Mouse (Mus musculus) CH12.LX (cell line): ENCODE data around the gene Tnpo2. TPM values are rescaled to one million over a fixed set of nuclear protein-coding genes. Genes with fewer than 3 reads are reported as not detected.

Experiments
- DNase-seq: peaks from one replicate; pipeline ENCODE4 v3.0.0-alpha.2; 2013; ENCODE audit errors: extremely low read depth
- H3K27ac ChIP-seq: 2 replicates; pipeline ENCODE4 v1.5.1; 2012; ENCODE audit warnings: low read depth, mild to moderate bottlenecking, control low read depth, moderate library complexity; ENCODE audit not compliant: insufficient read depth
- H3K27me3 ChIP-seq: replicated peaks from 2 replicates; pipeline ENCODE3; 2012; ENCODE audit warnings: inconsistent platforms
- H3K36me3 ChIP-seq, 2 experiments: replicated peaks in 1 of 2; 2 replicates each; pipeline versions ENCODE3 to v1.6.1; 2012; ENCODE audit warnings: inconsistent platforms in 1 of 2, low read length in 1 of 2, mild to moderate bottlenecking in 1 of 2, mixed read lengths in 1 of 2, moderate library complexity in 1 of 2; ENCODE audit not compliant: control insufficient read depth in 1 of 2, insufficient read depth in 1 of 2
- H3K4me1 ChIP-seq, 2 experiments: 2 replicates each; pipeline ENCODE4 v1.6.1; 2012; ENCODE audit warnings: inconsistent platforms in 1 of 2, moderate library complexity in 1 of 2; ENCODE audit not compliant: insufficient read depth in 2 of 2, control insufficient read depth in 1 of 2
- H3K4me2 ChIP-seq: 2 replicates; pipeline ENCODE4 v1.6.1; 2012; ENCODE audit warnings: low read depth, mild to moderate bottlenecking, control low read depth; ENCODE audit not compliant: poor library complexity, insufficient read depth, severe bottlenecking
- H3K4me3 ChIP-seq, 3 experiments: fragments of 150-350 bp in 1 of 3; sonication (generic) in 1 of 3; replicated peaks in 1 of 3; 2 replicates each; pipeline versions ENCODE3 to v1.5.1; 2011 to 2012; ENCODE audit warnings: low read depth in 2 of 3, low read length in 2 of 3, mild to moderate bottlenecking in 2 of 3, moderate library complexity in 2 of 3, control low read depth in 1 of 3, improper control_type of control experiment in 1 of 3, inconsistent platforms in 1 of 3, mixed read lengths in 1 of 3; ENCODE audit not compliant: poor library complexity in 1 of 3
- H3K79me2 ChIP-seq: replicated peaks from 2 replicates; pipeline ENCODE4 v1.6.1; 2012; ENCODE audit warnings: mild to moderate bottlenecking, moderate library complexity; ENCODE audit not compliant: control insufficient read depth, poor library complexity, insufficient read depth, severe bottlenecking; ENCODE audit errors: extremely low read depth
- H3K9ac ChIP-seq: 2 replicates; pipeline ENCODE4 v1.6.1; 2012; ENCODE audit warnings: low read depth, mild to moderate bottlenecking, control low read depth, moderate library complexity; ENCODE audit not compliant: insufficient read depth
- H3K9me3 ChIP-seq: replicated peaks from 2 replicates; pipeline ENCODE3; 2012; ENCODE audit warnings: low read length, inconsistent platforms, mixed read lengths
- BHLHE40 ChIP-seq: IDR thresholded peaks from 2 replicates; pipeline ENCODE4 v1.6.1; 2011; ENCODE audit warnings: mild to moderate bottlenecking, low read depth, low read length, improper control_type of control experiment
- CHD1 ChIP-seq: IDR thresholded peaks from 2 replicates; pipeline ENCODE4 v1.6.1; 2012; ENCODE audit warnings: low read depth, low read length, improper control_type of control experiment, inconsistent platforms
- CHD2 ChIP-seq: IDR thresholded peaks from 2 replicates; pipeline ENCODE4 v1.6.1; 2011; ENCODE audit warnings: low read length, improper control_type of control experiment
- CTCF ChIP-seq, 2 experiments: IDR thresholded peaks in 1 of 2; conservative IDR thresholded peaks in 1 of 2; 2 replicates each; pipeline ENCODE4 v1.5.1; 2011 to 2012; ENCODE audit warnings: low read depth in 2 of 2, low read length in 2 of 2, improper control_type of control experiment in 1 of 2, inconsistent platforms in 1 of 2, mild to moderate bottlenecking in 1 of 2, moderate library complexity in 1 of 2
- E2F4 ChIP-seq: IDR thresholded peaks from 2 replicates; pipeline ENCODE4 v1.6.1; 2011; ENCODE audit warnings: low read depth, low read length, improper control_type of control experiment; ENCODE audit not compliant: insufficient replicate concordance
- ELF1 ChIP-seq: IDR thresholded peaks from 2 replicates; pipeline ENCODE4 v1.6.1; 2014; ENCODE audit warnings: low read depth, mild to moderate bottlenecking, inconsistent platforms, low read length, improper control_type of control experiment
- EP300 ChIP-seq: IDR thresholded peaks from 2 replicates; pipeline ENCODE4 v1.6.1; 2011; ENCODE audit warnings: low read length, improper control_type of control experiment
- ETS1 ChIP-seq: conservative IDR thresholded peaks from 2 replicates; pipeline ENCODE4 v1.6.1; 2012; ENCODE audit warnings: low read depth, mild to moderate bottlenecking, inconsistent platforms, low read length, improper control_type of control experiment, moderate library complexity
- GABPA ChIP-seq: IDR thresholded peaks from 2 replicates; pipeline ENCODE4 v1.6.1; 2012; ENCODE audit warnings: low read depth, low read length, improper control_type of control experiment, inconsistent platforms; ENCODE audit not compliant: insufficient replicate concordance
- HCFC1 ChIP-seq: IDR thresholded peaks from 2 replicates; pipeline ENCODE4 v1.6.1; 2012; ENCODE audit warnings: low read depth, mild to moderate bottlenecking, inconsistent platforms, low read length, improper control_type of control experiment
- IRF4 ChIP-seq: IDR thresholded peaks from 2 replicates; pipeline ENCODE4 v1.6.1; 2014; ENCODE audit warnings: low read depth, mild to moderate bottlenecking, inconsistent platforms, low read length, improper control_type of control experiment
- JUN ChIP-seq: IDR thresholded peaks from 2 replicates; pipeline ENCODE4 v1.6.1; 2011; ENCODE audit warnings: low read depth, mild to moderate bottlenecking, low read length, improper control_type of control experiment, moderate library complexity; ENCODE audit not compliant: insufficient read depth
- JUND ChIP-seq: conservative IDR thresholded peaks from 2 replicates; pipeline ENCODE4 v1.6.1; 2011; ENCODE audit warnings: low read depth, low read length, improper control_type of control experiment
- KAT2A ChIP-seq: IDR thresholded peaks from 2 replicates; pipeline ENCODE4 v1.6.1; 2012; ENCODE audit warnings: low read length, improper control_type of control experiment, inconsistent platforms; ENCODE audit not compliant: insufficient replicate concordance
- MAFK ChIP-seq: IDR thresholded peaks from 2 replicates; pipeline ENCODE4 v1.6.1; 2011; ENCODE audit warnings: low read length, improper control_type of control experiment; ENCODE audit not compliant: insufficient replicate concordance
- MAX ChIP-seq: IDR thresholded peaks from 2 replicates; pipeline ENCODE4 v1.6.1; 2011; ENCODE audit warnings: low read length, improper control_type of control experiment
- MAZ ChIP-seq: IDR thresholded peaks from 2 replicates; pipeline ENCODE4 v1.6.1; 2012; ENCODE audit warnings: low read depth, mild to moderate bottlenecking, inconsistent platforms, low read length, improper control_type of control experiment, moderate library complexity
- MEF2A ChIP-seq: IDR thresholded peaks from 2 replicates; pipeline ENCODE4 v1.6.1; 2014; ENCODE audit warnings: low read depth, mild to moderate bottlenecking, inconsistent platforms, low read length, improper control_type of control experiment, borderline replicate concordance
- MXI1 ChIP-seq: IDR thresholded peaks from 2 replicates; pipeline ENCODE4 v1.6.1; 2011; ENCODE audit warnings: mild to moderate bottlenecking, low read depth, low read length, improper control_type of control experiment
- MYC ChIP-seq: IDR thresholded peaks from 2 replicates; pipeline ENCODE4 v1.6.1; 2011; ENCODE audit warnings: low read depth, mild to moderate bottlenecking, improper control_type of control experiment, low read length
- NELFE ChIP-seq: IDR thresholded peaks from 2 replicates; pipeline ENCODE4 v1.6.1; 2011; ENCODE audit warnings: low read depth, low read length, improper control_type of control experiment
- NRF1 ChIP-seq: IDR thresholded peaks from 2 replicates; pipeline ENCODE4 v1.6.1; 2014; ENCODE audit warnings: low read depth, mild to moderate bottlenecking, inconsistent platforms, low read length, improper control_type of control experiment, moderate library complexity
- PAX5 ChIP-seq: IDR thresholded peaks from 2 replicates; pipeline ENCODE4 v1.6.1; 2012; ENCODE audit warnings: low read length, inconsistent platforms, mixed read lengths
- POLR2A ChIP-seq: IDR thresholded peaks from 2 replicates; pipeline ENCODE4 v1.6.1; 2011; ENCODE audit warnings: low read depth, mild to moderate bottlenecking, improper control_type of control experiment, low read length
- POLR2AphosphoS2 ChIP-seq: IDR thresholded peaks from 2 replicates; pipeline ENCODE4 v1.6.1; 2011; ENCODE audit warnings: low read depth, low read length, improper control_type of control experiment
- RAD21 ChIP-seq: IDR thresholded peaks from 2 replicates; pipeline ENCODE4 v1.6.1; 2011; ENCODE audit warnings: low read depth, mild to moderate bottlenecking, low read length, improper control_type of control experiment, moderate library complexity
- RCOR1 ChIP-seq: conservative IDR thresholded peaks from 2 replicates; pipeline ENCODE4 v1.6.1; 2012; ENCODE audit warnings: low read depth, mild to moderate bottlenecking, inconsistent platforms, low read length, improper control_type of control experiment
- SIN3A ChIP-seq: IDR thresholded peaks from 2 replicates; pipeline ENCODE4 v1.6.1; 2012; ENCODE audit warnings: low read length, improper control_type of control experiment, inconsistent platforms
- SMC3 ChIP-seq: IDR thresholded peaks from 2 replicates; pipeline ENCODE4 v1.6.1; 2011; ENCODE audit warnings: low read depth, low read length, improper control_type of control experiment
- TBP ChIP-seq: conservative IDR thresholded peaks from 2 replicates; pipeline ENCODE4 v1.6.1; 2011; ENCODE audit warnings: low read depth, low read length, improper control_type of control experiment
- TCF12 ChIP-seq: IDR thresholded peaks from 2 replicates; pipeline ENCODE4 v1.6.1; 2014; ENCODE audit warnings: low read depth, mild to moderate bottlenecking, inconsistent platforms, low read length, improper control_type of control experiment
- UBTF ChIP-seq: IDR thresholded peaks from 2 replicates; pipeline ENCODE4 v1.6.1; 2012; ENCODE audit warnings: low read depth, mild to moderate bottlenecking, inconsistent platforms, low read length, improper control_type of control experiment, moderate library complexity
- USF1 ChIP-seq: IDR thresholded peaks from 2 replicates; pipeline ENCODE4 v1.6.1; 2014; ENCODE audit warnings: low read depth, mild to moderate bottlenecking, inconsistent platforms, low read length, improper control_type of control experiment
- USF2 ChIP-seq: conservative IDR thresholded peaks from 2 replicates; pipeline ENCODE4 v1.6.1; 2011; ENCODE audit warnings: low read depth, low read length, improper control_type of control experiment
- ZC3H11A ChIP-seq: IDR thresholded peaks from 2 replicates; pipeline ENCODE4 v1.6.1; 2012; ENCODE audit warnings: low read depth, mild to moderate bottlenecking, inconsistent platforms, low read length, improper control_type of control experiment
- ZKSCAN1 ChIP-seq: IDR thresholded peaks from 2 replicates; pipeline ENCODE4 v1.6.1; 2012; ENCODE audit warnings: low read depth, inconsistent platforms, low read length, improper control_type of control experiment, borderline replicate concordance
- ZMIZ1 ChIP-seq: IDR thresholded peaks from 2 replicates; pipeline ENCODE4 v1.6.1; 2012; ENCODE audit warnings: low read depth, mild to moderate bottlenecking, inconsistent platforms, low read length, improper control_type of control experiment
- ZNF384 ChIP-seq: IDR thresholded peaks from 2 replicates; pipeline ENCODE4 v1.6.1; 2012; ENCODE audit warnings: low read depth, low read length, improper control_type of control experiment, inconsistent platforms
- dilution Hi-C: fragments of 300-500 bp; cut with MboI; formaldehyde crosslinking; loops from 2 replicates; pipeline ENCODE4 v1.14.3; 2020; ENCODE audit warnings: low sequenced_read_pairs; ENCODE audit not compliant: extremely low pct_unique_long_range_greater_than_20kb, extremely low pct_ligation_motif_present
- in situ Hi-C: fragments of 300-500 bp; cut with MboI; formaldehyde crosslinking; loops from 3 replicates; pipeline ENCODE4 v1.14.3; 2019; ENCODE audit warnings: low sequenced_read_pairs, low pct_ligation_motif_present, low pct_unique_long_range_greater_than_20kb, mixed read lengths
- polyA plus RNA-seq: library from polyadenylated mRNA; unstranded; fragments of >175 nt; gene quantifications from 2 replicates; pipeline ENCODE4 v1.2.1, GENCODE M21; 2012; ENCODE audit warnings: low read depth; ENCODE audit not compliant: insufficient read length
- total RNA-seq, 2 experiments: library from RNA; depleted of rRNA; stranded (reverse); fragments of 300-350 nt in 1 of 2; fragments of >200 nt in 1 of 2; gene quantifications; 2 replicates each; pipeline ENCODE4 v1.2.3; 2012 to 2014

Gene Tnpo2
- total RNA-seq (2012; rRNA removed): 48.0 and 50.4 TPM in 2 replicates
- total RNA-seq (2014; rRNA removed): 36.3 and 41.2 TPM in 2 replicates
- 45.1 and 57.0 TPM in 2 replicates for polyA plus RNA-seq

GRCm38 (mm10) chr8:85036718-85037365 lies at the start of gene Tnpo2:
Tnpo2 (plus strand) TSS chr8:85036915.
- H3K4me3 ChIP-seq: peak within 1 kb of the TSS; percentile 83 to 90 (median 88)
- dilution Hi-C loops: no loop called here
- H3K79me2 ChIP-seq: peaks cover 53% of the 10 kb centered on the region
- H3K9ac ChIP-seq: peak within 1 kb of the TSS; percentile 94
- H3K4me1 ChIP-seq: peaks cover 3 to 49% of the 10 kb centered on the region in 2 experiments
- no peaks in the 10 kb centered on the region for H3K9me3 ChIP-seq
- TF ChIP-seq USF1 (peak; percentile 98), MAX (peak; percentile 98), POLR2AphosphoS2 (no peak; the same call in 1 of the 2 replicates), ZC3H11A (no peak), SIN3A (peak; percentile 76), BHLHE40 (peak; percentile 98), MEF2A (peak; percentile 42; the same call in 1 of the 2 replicates), JUN (no peak), ZNF384 (peak; percentile 100), KAT2A (peak; percentile 76; the same call in 1 of the 2 replicates), RCOR1 (no peak), NRF1 (peak; percentile 62; the same call in 1 of the 2 replicates), ETS1 (no peak), TCF12 (peak; percentile 36), IRF4 (no peak), USF2 (peak; percentile 99), MAFK (no peak), JUND (no peak), NELFE (peak; percentile 60; the same call in 1 of the 2 replicates), CTCF (conservative IDR thresholded peaks at IDR 0.05 in 1 of 2, IDR thresholded peaks at IDR 0.05 in 1 of 2; ENCODE audit: low read depth in 2 of 2, low read length in 2 of 2) (no peak), MAZ (0 out of 2 replicates have a peak, but pooled peaks have one; percentile 84), ZKSCAN1 (no peak; the same call in 1 of the 2 replicates), CHD1 (0 out of 2 replicates have a peak, but pooled peaks have one; percentile 6), HCFC1 (peak; percentile 87), EP300 (no peak), MXI1 (peak; percentile 82), PAX5 (no peak), ZMIZ1 (peak; percentile 66; the same call in 1 of the 2 replicates), TBP (peak; percentile 96; the same call in 1 of the 2 replicates), POLR2A (peak; percentile 66), RAD21 (no peak), CHD2 (peak; percentile 46; the same call in 1 of the 2 replicates), SMC3 (no peak), ELF1 (peak; percentile 66; the same call in 1 of the 2 replicates), MYC (peak; percentile 94), UBTF (peak; percentile 88; the same call in 1 of the 2 replicates), GABPA (peak; percentile 49; the same call in 1 of the 2 replicates), E2F4 (no peak)
- peak within 1 kb of the TSS; percentile 88 for H3K27ac ChIP-seq
- in situ Hi-C loops: no loop called here
- H3K27me3 ChIP-seq: no peaks in the 10 kb centered on the region
- peak; percentile 98 for DNase-seq
- peak within 1 kb of the TSS; percentile 93 for H3K4me2 ChIP-seq
- H3K36me3 ChIP-seq: peaks cover 27 to 45% of the 10 kb centered on the region in 2 experiments
